Mouse (Mus musculus): ENCODE measurements around the gene Sdf4.

Gene Sdf4

GRCm38 (mm10) chr4:156054130-156054529, 61.5 kb downstream of the Sdf4 start:
- DNase-seq (ENCODE audit: extremely low spot score, low spot score) = no peak

- DNase-seq (ENCODE audit: extremely low spot score, low spot score) = no peak
Measured at GRCm38 (mm10) chr4:156054606-156055005, 61.9 kb downstream of the Sdf4 start.

GRCm38 (mm10) chr4:156055173-156055572, 62.5 kb downstream of the Sdf4 start:
- no peak for DNase-seq (ENCODE audit: extremely low spot score, low spot score)

GRCm38 (mm10) chr4:156057702-156058101, 65.0 kb downstream of the Sdf4 start:
- no peak for DNase-seq (ENCODE audit: extremely low spot score, low spot score)

GRCm38 (mm10) chr4:156058826-156059225, 66.2 kb downstream of the Sdf4 start:
- no peak for DNase-seq (ENCODE audit: extremely low spot score, low spot score)

GRCm38 (mm10) chr4:156059261-156059660, 66.6 kb downstream of the Sdf4 start, which contains the start of gene Ttll10:
Gene Ttll10 (minus strand): TSS chr4:156059414.
- no peak for DNase-seq (ENCODE audit: extremely low spot score, low spot score)

- no peak for DNase-seq (ENCODE audit: extremely low spot score, low spot score)
Measured at GRCm38 (mm10) chr4:156059713-156060112, 67.0 kb downstream of the Sdf4 start.

All from neural tube, embryonic 10.5 days (tissue).